Mouse (Mus musculus) liver, adult 2 months (tissue): ENCODE measurements around the gene Uqcc3. TPM values are rescaled to one million over a fixed set of nuclear protein-coding genes. Genes with fewer than 3 reads are reported as not detected.

ENCODE experiments used
- DNase-seq: peaks from one replicate; pipeline ENCODE4 v3.0.0-alpha.2; 2011; ENCODE audit warnings: low read depth, low spot score; ENCODE audit errors: extremely low read depth
- H3K27ac ChIP-seq: fragments of 200-500 bp; replicated peaks from 2 replicates; pipeline ENCODE4 v1.5.1; 2012; ENCODE audit warnings: low read depth, mild to moderate bottlenecking, control low read depth, inconsistent platforms, low read length; ENCODE audit not compliant: insufficient read depth
- H3K27me3 ChIP-seq: fragments of 200-500 bp; 2 replicates; pipeline ENCODE4 v1.6.1; 2012; ENCODE audit warnings: mild to moderate bottlenecking, moderate library complexity, low read length, inconsistent platforms; ENCODE audit not compliant: control insufficient read depth, insufficient read depth
- H3K36me3 ChIP-seq: fragments of 200-500 bp; 2 replicates; pipeline ENCODE4 v1.6.1; 2012; ENCODE audit warnings: low read length, inconsistent platforms; ENCODE audit not compliant: control insufficient read depth, insufficient read depth
- H3K4me1 ChIP-seq: fragments of 200-500 bp; 2 replicates; pipeline ENCODE4 v1.6.1; 2011; ENCODE audit warnings: low read length; ENCODE audit not compliant: control insufficient read depth, insufficient read depth
- H3K4me3 ChIP-seq: fragments of 200-500 bp; 2 replicates; pipeline ENCODE4 v1.5.1; 2011; ENCODE audit warnings: low read depth, mild to moderate bottlenecking, control low read depth, low read length, moderate library complexity; ENCODE audit not compliant: insufficient read depth
- H3K79me2 ChIP-seq: fragments of 200-500 bp; 2 replicates; pipeline ENCODE4 v1.6.1; 2012; ENCODE audit warnings: inconsistent platforms, mild to moderate bottlenecking, low read length, moderate library complexity; ENCODE audit not compliant: control insufficient read depth, insufficient read depth
- H3K9ac ChIP-seq: fragments of 200-500 bp; 2 replicates; pipeline ENCODE4 v1.6.1; 2012; ENCODE audit warnings: low read depth, mild to moderate bottlenecking, control low read depth, inconsistent platforms, low read length
- CTCF ChIP-seq: fragments of 200-500 bp; IDR thresholded peaks from 2 replicates; pipeline ENCODE4 v1.5.1; 2011; ENCODE audit warnings: low read depth, low read length, control low read depth
- POLR2A ChIP-seq: fragments of 200-500 bp; IDR thresholded peaks from 2 replicates; pipeline ENCODE4 v1.6.1; 2011; ENCODE audit warnings: low read length, control low read depth; ENCODE audit not compliant: insufficient read depth; ENCODE audit errors: extremely low read depth
- WGBS: fragments of 180-500 bp; shearing (Covaris S2); methylation state at CpG from one replicate; pipeline ENCODE4 v1.1.7; 2018; 5-methylcytosine and 5-hydroxymethylcytosine counted together
- polyA plus RNA-seq: library from polyadenylated mRNA; depleted of rRNA; stranded (reverse); fragments of >200 nt; gene quantifications from 2 replicates; pipeline ENCODE4 v1.2.3, GENCODE M21; 2012
- total RNA-seq: library from RNA; depleted of rRNA; stranded (reverse); fragments of >200 nt; gene quantifications from 2 replicates; pipeline ENCODE4 v1.2.3, GENCODE M21; 2014

Uqcc3 gene
- total and polyA plus RNA-seq, 2 experiments = 27.7 to 32.6 TPM

DNA sequence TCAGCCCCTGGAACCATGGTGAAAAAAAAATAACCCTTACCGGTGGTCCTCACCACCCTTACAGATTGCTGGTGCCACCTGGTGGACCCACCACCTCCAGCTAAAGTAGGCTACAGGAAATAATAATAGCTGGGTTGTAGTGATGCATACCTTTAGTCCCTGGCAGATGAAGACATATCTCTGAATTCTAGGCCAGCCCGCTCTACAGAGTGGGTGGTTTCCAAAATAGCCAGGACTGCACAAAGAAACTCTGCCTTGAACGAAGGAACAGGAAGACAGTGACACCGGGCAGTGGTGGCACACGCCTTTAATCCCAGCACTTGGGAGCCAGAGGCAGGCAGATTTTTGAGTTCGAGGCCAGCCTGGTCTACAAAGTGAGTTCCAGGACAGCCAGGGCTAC lies 16.5 kb downstream of the Uqcc3 start:
- Histone ChIP-seq H3K27me3 (no peaks in the 10 kb centered on the region), H3K4me3 (no peak overlapping the region), H3K4me1 (peaks cover 2% of the 10 kb centered on the region; the same call in 1 of the 2 replicates), H3K27ac (no peak overlapping the region), H3K9ac (no peak overlapping the region), H3K79me2 (no peaks in the 10 kb centered on the region), H3K36me3 (no peaks in the 10 kb centered on the region)
- no peak for DNase-seq
- WGBS = 84% methylated on average over 6 of the region's 6 CpGs
- TF ChIP-seq CTCF = no peak

DNA sequence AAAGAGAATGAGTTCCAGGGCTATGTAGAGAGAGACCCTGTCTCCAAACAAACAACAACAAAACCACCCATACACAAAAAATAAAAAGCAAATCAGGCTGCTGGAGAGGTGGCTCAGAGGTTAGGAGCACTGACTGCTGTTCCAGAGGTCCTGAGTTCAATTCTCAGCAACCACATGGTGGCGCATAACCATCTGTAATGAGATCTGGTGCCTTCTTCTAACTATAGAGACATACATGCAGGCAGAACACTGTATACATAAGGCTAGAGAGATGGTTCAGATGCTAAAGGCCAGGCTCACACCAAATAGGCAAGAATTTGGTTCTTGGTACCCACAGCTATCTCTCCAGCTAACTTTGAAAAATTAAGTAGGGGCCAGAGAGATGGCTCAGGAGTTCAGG lies 21.7 kb downstream of the Uqcc3 start:
- Histone ChIP-seq H3K4me3 (no peak overlapping the region), H3K36me3 (no peaks in the 10 kb centered on the region), H3K9ac (no peak overlapping the region), H3K27ac (no peak overlapping the region), H3K79me2 (no peaks in the 10 kb centered on the region), H3K27me3 (no peaks in the 10 kb centered on the region), H3K4me1 (no peaks in the 10 kb centered on the region)
- no peak for DNase-seq
- peak; percentile 41; the same call in 1 of the 2 replicates for TF ChIP-seq CTCF
- no peak for TF ChIP-seq POLR2A
- WGBS = 16% methylated on average over 1 of the region's 1 CpGs

GRCm38 (mm10) chr19:8857689-8858088 lies 23.0 kb downstream of the Uqcc3 start:
- peak; percentile 73 for DNase-seq

GRCm38 (mm10) chr19:8853117-8853516 lies 27.6 kb downstream of the Uqcc3 start:
- no peak for DNase-seq
- TF ChIP-seq CTCF (no peak), POLR2A (no peak)
- H3K4me1 ChIP-seq = no peaks in the 10 kb centered on the region
- no peak overlapping the region for H3K4me3 ChIP-seq
- no peaks in the 10 kb centered on the region for H3K27me3 ChIP-seq
- peaks cover 3% of the 10 kb centered on the region; the same call in 1 of the 2 replicates for H3K36me3 ChIP-seq
- no peaks in the 10 kb centered on the region for H3K79me2 ChIP-seq
- H3K27ac ChIP-seq = no peak overlapping the region
- H3K9ac ChIP-seq = no peak overlapping the region
- WGBS = 85% methylated on average over 3 of the region's 3 CpGs

More at GRCm38 (mm10) chr19:8857689-8858088, 23.0 kb downstream of the Uqcc3 start:
- TF ChIP-seq POLR2A (no peak), CTCF (peak; percentile 81)
- Histone ChIP-seq H3K79me2 (no peaks in the 10 kb centered on the region), H3K9ac (no peak overlapping the region), H3K4me1 (no peaks in the 10 kb centered on the region), H3K4me3 (no peak overlapping the region), H3K36me3 (no peaks in the 10 kb centered on the region), H3K27me3 (no peaks in the 10 kb centered on the region), H3K27ac (no peak overlapping the region)
- WGBS = 26% methylated on average over 4 of the region's 4 CpGs

DNA sequence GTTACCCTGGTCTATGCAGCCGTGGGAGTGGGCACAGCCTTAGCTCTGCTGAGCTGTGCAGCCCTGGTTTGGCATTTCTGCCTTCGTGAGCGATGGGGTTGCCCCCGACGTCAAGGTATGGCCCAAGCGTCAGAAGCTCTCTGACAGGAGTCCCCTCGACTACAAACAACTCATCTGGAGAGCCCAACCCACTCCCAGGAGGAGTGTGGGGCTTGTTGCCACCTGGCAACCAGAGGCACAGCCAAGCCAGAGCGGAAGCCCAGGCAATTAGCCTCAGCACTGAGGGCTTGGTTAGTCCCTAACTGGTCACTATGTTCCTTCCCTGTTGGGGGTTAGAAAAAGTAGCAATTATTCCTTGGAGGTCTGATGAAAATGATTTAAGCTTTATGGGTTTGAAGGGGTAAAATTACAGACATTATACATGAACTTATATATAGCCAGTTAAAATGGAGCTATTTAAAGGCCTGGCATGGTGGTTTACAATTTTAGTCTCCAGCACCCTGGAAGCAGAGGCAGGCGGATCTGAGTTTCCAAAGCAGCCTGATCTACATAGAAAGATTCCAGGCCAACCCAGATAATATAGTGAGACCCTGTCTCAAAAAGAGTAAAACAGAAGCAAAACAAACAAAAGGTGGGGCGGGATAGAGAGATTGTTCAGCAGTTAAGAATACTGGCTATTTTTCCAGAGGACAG lies 28.3 kb downstream of the Uqcc3 start:
- Histone ChIP-seq H3K4me3 (no peak overlapping the region), H3K27me3 (no peaks in the 10 kb centered on the region), H3K4me1 (no peaks in the 10 kb centered on the region), H3K9ac (no peak overlapping the region), H3K36me3 (peaks cover 3% of the 10 kb centered on the region; the same call in 1 of the 2 replicates), H3K79me2 (no peaks in the 10 kb centered on the region), H3K27ac (no peak overlapping the region)
- DNase-seq = no peak
- no peak for TF ChIP-seq POLR2A
- TF ChIP-seq CTCF = no peak
- 69% methylated on average over 10 of the region's 10 CpGs for WGBS

GRCm38 (mm10) chr19:8851639-8852038 lies 29.1 kb downstream of the Uqcc3 start:
- no peaks in the 10 kb centered on the region for H3K4me1 ChIP-seq
- H3K4me3 ChIP-seq = no peak overlapping the region
- no peaks in the 10 kb centered on the region for H3K27me3 ChIP-seq
- no peak overlapping the region for H3K9ac ChIP-seq
- H3K79me2 ChIP-seq = no peaks in the 10 kb centered on the region
- TF ChIP-seq POLR2A (no peak), CTCF (peak; percentile 51)
- DNase-seq = no peak
- H3K36me3 ChIP-seq = peaks cover 7% of the 10 kb centered on the region; the same call in 1 of the 2 replicates
- WGBS = 17% methylated on average over 7 of the region's 7 CpGs
- H3K27ac ChIP-seq = no peak overlapping the region
